Comparison of ENCODE assay signal across 8 mouse cellular contexts in the genomic region with DNA sequence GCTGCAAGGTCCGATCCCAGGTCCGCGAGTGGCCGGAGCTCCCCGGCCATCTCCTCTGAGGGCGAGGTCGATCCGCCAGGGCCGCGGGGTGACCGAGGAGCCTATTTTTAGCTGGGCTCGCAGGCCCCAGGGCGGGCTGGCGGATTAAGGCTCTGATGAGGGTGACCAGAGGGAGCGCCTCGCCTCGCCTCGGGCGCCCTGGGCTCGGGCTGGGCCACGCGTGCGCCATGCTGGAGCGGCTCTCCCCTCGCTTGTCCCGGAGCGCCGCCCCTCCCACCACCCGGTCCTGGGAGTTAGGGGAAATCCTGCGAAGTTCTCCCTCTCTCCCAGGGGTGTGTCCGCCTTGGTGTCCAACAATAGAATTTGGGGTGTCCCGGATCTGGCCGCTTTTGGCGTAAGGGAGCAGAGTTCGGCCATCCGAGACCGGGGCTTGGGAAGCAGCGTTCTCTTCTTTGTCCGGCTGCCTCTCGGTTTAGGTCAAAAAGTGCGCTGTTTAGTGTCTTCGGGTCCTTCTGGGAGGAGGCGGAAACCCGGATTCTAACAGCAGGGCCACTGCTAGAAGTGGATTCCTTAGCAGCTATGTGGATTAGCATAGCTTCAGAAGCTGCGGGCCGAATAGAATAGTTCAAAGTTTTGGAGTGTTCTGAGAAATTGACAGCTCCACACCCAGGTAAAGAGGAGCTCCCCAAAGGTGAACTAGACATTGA. TPM values are rescaled to one million over a fixed set of nuclear protein-coding genes. Genes with fewer than 3 reads are reported as not detected.
DNase-seq lines count a peak whose midpoint lies in the region; ATAC-seq and TF ChIP-seq lines count a peak whose summit lies in the region.

No protein-coding gene starts in this region.

- TF ChIP-seq CTCF in ES-Bruce4 (IDR thresholded peaks at IDR 0.05; ENCODE audit: low read depth, low read length) = no peak

- peak overlapping the region; percentile 75 for H3K4me3 ChIP-seq in ES-Bruce4 (ENCODE audit: low read depth, low read length)
- H3K4me3 ChIP-seq in erythroblast, embryonic 14.5 days (replicated peaks) = peak overlapping the region; percentile 91
- peak overlapping the region; percentile 98 for H3K4me3 ChIP-seq in heart, embryonic 16.5 days (ENCODE audit: low read length)

- no peak for TF ChIP-seq POLR2A in ES-Bruce4 (IDR thresholded peaks at IDR 0.05; ENCODE audit: insufficient read depth, low read length)

- peak; percentile 66 for DNase-seq in adrenal gland, postnatal 25 days
- DNase-seq in kidney, postnatal 25 days = peak; percentile 58 to 78
- DNase-seq in lung, postnatal 10 days = peak; percentile 70
- peak; percentile 70 for DNase-seq in retina, adult 2 months (ENCODE audit: low read depth, low spot score)
- peak; percentile 46 to 50 for DNase-seq in urinary bladder, postnatal 36 days (ENCODE audit: low spot score in 2 of 2)

- H3K4me2 ChIP-seq in heart, embryonic 16.5 days (ENCODE audit: low read depth, low read length) = peak overlapping the region; percentile 72

- peak overlapping the region; percentile 30; the same call in 1 of the 2 replicates for H3K27ac ChIP-seq in ES-Bruce4 (ENCODE audit: insufficient read depth, low read length)
- H3K27ac ChIP-seq in heart, embryonic 16.5 days (ENCODE audit: low read length) = peak overlapping the region; percentile 98

- ATAC-seq in heart, embryonic 16.5 days (replicated peaks; ENCODE audit: extremely low read depth, insufficient read depth, low FRiP score) = peak; percentile 83

- no peaks in the 10 kb centered on the region for H3K36me3 ChIP-seq in ES-Bruce4 (ENCODE audit: control insufficient read depth, insufficient read depth, low read length, poor library complexity, severe bottlenecking)
- no peaks in the 10 kb centered on the region; the same call in 1 of the 2 replicates for H3K36me3 ChIP-seq in erythroblast, embryonic 14.5 days (ENCODE audit: control insufficient read depth)
- no peaks in the 10 kb centered on the region for H3K36me3 ChIP-seq in heart, embryonic 16.5 days (ENCODE audit: control insufficient read depth, insufficient read depth)

- H3K9ac ChIP-seq in ES-Bruce4 (ENCODE audit: low read depth, poor library complexity, severe bottlenecking) = peak overlapping the region; percentile 95
- peak overlapping the region; percentile 99 for H3K9ac ChIP-seq in heart, embryonic 16.5 days (ENCODE audit: low read length)

- WGBS in heart, embryonic 16.5 days = under 1% methylated on average over 46 of the region's 46 CpGs

- TF ChIP-seq EP300 in ES-Bruce4 (IDR thresholded peaks at IDR 0.05; ENCODE audit: insufficient read depth, low read depth, low read length) = no peak

- no peaks in the 10 kb centered on the region for H3K9me3 ChIP-seq in ES-Bruce4 (replicated peaks; ENCODE audit: control insufficient read depth, insufficient read depth, low read length, poor library complexity, severe bottlenecking)
- no peaks in the 10 kb centered on the region for H3K9me3 ChIP-seq in erythroblast, embryonic 14.5 days (ENCODE audit: control insufficient read depth, low read length)
- H3K9me3 ChIP-seq in heart, embryonic 16.5 days (replicated peaks; ENCODE audit: control insufficient read depth, low read length) = no peaks in the 10 kb centered on the region

- peaks cover 2% of the 10 kb centered on the region for H3K4me1 ChIP-seq in ES-Bruce4 (ENCODE audit: control insufficient read depth, insufficient read depth, low read length)
- H3K4me1 ChIP-seq in erythroblast, embryonic 14.5 days (ENCODE audit: control insufficient read depth) = peaks cover 27% of the 10 kb centered on the region
- H3K4me1 ChIP-seq in heart, embryonic 16.5 days (ENCODE audit: control insufficient read depth, insufficient read depth, low read length) = peaks cover 28% of the 10 kb centered on the region

- no peaks in the 10 kb centered on the region for H3K27me3 ChIP-seq in ES-Bruce4 (ENCODE audit: control insufficient read depth, insufficient read depth, low read length, poor library complexity, severe bottlenecking)
- peaks cover 20% of the 10 kb centered on the region for H3K27me3 ChIP-seq in erythroblast, embryonic 14.5 days (ENCODE audit: control insufficient read depth)
- no peaks in the 10 kb centered on the region for H3K27me3 ChIP-seq in heart, embryonic 16.5 days (ENCODE audit: control insufficient read depth, insufficient read depth, low read length)

RNA-seq across cellular contexts. Expression of gene Ktn1, which starts 1.5 kb away (rescaled TPM):
- 135 TPM in 2 replicates for polyA plus RNA-seq in ES-Bruce4 (2011; ENCODE audit: insufficient read depth, insufficient read length, low read depth, missing spikeins)
- total RNA-seq in adrenal gland, postnatal 25 days (2021) = 58.6 and 76.6 TPM in 2 replicates
- 0.18 and 0.29 TPM in 2 replicates for polyA plus RNA-seq in erythroblast, embryonic 14.5 days (2012)
- polyA plus RNA-seq in heart, embryonic 16.5 days (2015; fragmentation: Nextera tagmentation; extraction: Ambion mirVana) = 57.9 and 66.6 TPM in 2 replicates

Comparison
In these comparisons a context has a peak if more than half of its experiments do, and no peak if none do; other contexts are left out.
1. Peak in every context shown above with its lines: DNase-seq, ATAC-seq, H3K4me3 ChIP-seq and H3K27ac ChIP-seq.
2. RNA of gene Ktn1, which starts 1.5 kb away (polyA plus RNA-seq): 135 TPM in ES-Bruce4 and 57.9 to 66.6 TPM in heart, embryonic 16.5 days; 0.18 to 0.29 TPM in erythroblast, embryonic 14.5 days; every median in the first group is over 10 times any median in the second.